Mouse (Mus musculus): ENCODE measurements around the gene Slc35e1.
A peak's percentile ranks its signal among the peaks of the same experiment; 100 is the strongest.

The Slc35e1 gene

GRCm38 (mm10) chr8:72491680-72492621 is at the start of gene Slc35e1:
Gene Slc35e1 (minus strand): TSS chr8:72492614.
- peak; percentile 11 for DNase-seq (ENCODE audit: low spot score)

- no peak for DNase-seq (ENCODE audit: low spot score)
Observed at GRCm38 (mm10) chr8:72539234-72539633, 46.8 kb upstream of the Slc35e1 start.

DNA sequence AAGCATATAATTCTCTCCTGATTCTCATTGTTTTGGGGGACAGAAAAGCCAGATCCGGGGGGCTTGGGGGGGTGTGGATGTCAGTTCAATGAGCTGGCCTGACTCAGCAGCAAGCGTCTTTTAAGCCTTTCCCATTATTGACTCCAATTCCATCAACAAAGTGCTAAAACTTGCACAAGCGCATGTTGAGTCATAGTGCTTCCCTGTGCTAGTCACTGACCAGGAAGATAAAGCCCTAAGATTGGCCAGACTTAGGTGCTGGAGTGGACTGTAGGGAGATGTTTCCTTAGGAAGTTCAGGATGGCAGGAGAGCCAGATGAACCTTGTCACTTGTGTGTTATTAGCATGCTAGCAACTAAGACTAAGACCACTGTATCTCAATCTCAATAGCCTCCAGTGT is 42.5 kb upstream of the Slc35e1 start:
- no peak for DNase-seq (ENCODE audit: low spot score)

DNA sequence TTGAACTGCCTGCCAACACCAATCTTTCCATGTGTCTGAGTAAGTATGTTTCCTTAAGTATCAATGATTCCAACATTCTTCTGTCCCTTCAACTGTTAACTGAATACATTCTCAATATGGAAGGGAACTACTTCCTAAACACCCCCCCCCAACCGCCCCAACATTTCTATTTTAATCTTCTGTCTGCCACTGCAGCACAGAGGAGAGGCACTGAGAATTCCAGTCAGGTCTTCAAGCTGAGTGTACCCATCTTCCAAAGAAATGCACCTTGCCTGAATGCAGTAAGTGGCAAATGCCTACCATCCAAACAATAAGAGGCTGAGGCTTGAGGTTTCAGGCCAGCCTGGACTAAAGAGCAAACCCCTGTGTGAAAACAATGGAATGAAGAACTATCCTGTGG is 39.7 kb upstream of the Slc35e1 start:
- DNase-seq (ENCODE audit: low spot score): no peak

DNA sequence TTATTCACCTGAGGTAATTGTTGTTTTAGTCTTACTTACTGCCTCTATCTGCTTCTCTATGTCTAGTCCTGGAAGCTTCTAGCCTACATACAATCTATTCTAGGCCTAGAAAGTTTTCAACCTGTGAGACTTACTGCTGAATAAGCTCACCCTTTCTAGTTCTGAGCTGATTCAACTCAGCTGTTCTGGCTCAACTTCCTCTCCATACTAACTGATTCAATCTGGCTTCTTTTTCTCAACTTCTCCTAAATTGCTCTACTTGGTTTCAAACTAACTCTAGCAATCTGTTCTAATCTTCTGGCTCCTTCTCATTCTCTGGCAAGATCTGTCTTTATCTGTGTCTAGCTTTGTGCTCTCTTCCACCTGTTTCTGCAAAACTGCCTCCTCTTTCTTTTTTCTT is 29.5 kb upstream of the Slc35e1 start:
- DNase-seq (ENCODE audit: low spot score): no peak

GRCm38 (mm10) chr8:72517421-72517988 is 25.1 kb upstream of the Slc35e1 start:
- no peak for DNase-seq (ENCODE audit: low spot score)

DNA sequence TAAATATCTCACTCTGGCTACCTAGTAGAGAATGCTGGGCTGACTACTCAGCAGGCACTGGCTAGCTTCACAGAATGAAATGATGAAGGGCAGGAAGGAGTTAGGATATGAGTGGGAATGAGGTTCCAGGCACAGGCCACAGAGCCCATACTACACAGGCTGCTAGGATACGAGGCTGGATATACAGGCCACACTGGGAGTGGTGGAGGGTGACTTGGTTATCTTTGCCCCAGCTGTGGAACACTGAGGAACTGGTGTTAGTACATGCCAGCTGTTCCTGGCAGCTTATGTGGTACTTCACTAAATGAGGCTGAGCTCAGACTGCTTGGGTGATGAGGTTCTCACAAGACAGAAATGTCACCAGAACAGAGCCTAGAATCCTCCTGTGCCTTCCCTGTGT is 20.7 kb upstream of the Slc35e1 start:
- no peak for DNase-seq (ENCODE audit: low spot score)

- DNase-seq (ENCODE audit: low spot score): no peak
Observed at GRCm38 (mm10) chr8:72512648-72513047, 20.2 kb upstream of the Slc35e1 start.

GRCm38 (mm10) chr8:72507505-72507904 is 15.1 kb upstream of the Slc35e1 start:
- DNase-seq (ENCODE audit: low spot score): no peak

GRCm38 (mm10) chr8:72504637-72505314 is 12.4 kb upstream of the Slc35e1 start:
- DNase-seq (ENCODE audit: low spot score): no peak

DNA sequence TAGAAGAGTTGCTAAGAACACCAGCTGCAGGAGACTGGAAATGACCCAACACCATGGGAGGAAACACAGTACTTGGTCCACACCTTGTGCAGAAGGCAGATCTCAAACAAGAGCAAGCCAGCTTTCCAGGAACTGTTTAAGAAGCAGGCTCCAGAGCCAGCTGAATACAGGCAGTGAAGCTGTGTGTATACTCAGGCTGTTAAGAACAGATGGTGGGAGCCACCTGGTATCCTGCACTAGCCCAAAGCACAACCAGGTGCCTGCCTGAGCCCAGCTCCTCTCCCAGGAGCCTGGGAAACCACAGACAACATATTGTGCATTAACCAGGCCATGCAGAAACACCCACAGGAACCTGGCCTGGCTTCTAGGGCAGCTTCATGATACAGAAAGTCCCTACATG is 11.7 kb upstream of the Slc35e1 start:
- DNase-seq (ENCODE audit: low spot score): no peak

DNA sequence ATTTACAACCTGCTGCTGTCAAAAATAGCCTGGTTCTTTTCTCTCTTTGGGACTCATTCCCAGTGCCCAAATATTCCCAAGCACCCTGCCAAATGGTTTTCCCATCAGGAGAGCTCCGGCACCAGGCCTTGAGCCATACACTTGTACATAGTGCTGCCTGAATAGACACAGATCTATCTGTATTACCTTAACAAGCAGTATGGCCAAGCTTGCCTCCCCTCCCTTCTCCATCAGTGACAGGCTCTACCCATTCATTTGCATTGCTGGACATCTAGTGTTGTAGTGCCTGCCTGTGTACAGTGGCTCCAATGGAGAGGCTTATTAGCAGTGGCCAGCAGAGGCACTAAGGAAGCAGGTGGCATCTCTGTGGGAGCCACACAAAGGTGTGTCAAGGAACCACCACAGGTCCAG is 8.1 kb upstream of the Slc35e1 start:
- no peak for DNase-seq (ENCODE audit: low spot score)

DNA sequence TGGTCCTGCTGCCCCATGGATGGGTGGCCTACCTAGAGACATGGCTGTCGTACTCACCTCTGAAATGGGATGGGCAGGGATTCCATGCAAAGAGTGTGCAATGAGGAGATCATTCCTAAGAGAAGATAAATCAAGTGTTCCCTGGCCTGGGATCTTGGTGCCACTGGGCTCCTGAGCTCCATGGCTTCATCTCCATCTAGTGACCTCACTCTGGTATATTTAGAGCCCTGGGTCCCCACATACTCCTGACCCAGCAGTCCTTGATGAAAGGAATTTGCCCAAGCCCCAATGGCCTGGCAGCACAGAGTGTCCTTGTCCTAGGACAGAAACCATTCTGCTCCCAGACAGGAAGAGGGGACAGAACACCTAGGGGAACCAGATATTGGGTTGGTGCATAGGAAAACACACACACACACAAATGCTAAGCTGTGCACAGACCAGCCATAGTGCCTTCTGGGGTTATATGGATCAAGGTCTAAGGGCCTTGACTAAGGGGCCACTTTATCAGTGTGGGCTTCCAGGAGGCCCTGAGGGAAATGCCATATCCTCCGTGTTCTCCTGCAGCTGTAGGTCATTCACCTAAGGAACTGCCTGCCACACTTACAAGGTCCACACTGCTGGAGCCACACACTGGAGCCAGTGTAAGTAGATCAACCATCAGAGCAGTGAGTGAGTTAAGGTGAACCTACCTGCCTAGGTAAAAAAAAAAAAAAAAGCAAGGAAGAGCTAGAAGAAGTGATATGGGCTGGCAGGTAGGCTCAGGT is 7.3 kb upstream of the Slc35e1 start:
- no peak for DNase-seq (ENCODE audit: low spot score)

GRCm38 (mm10) chr8:72498527-72498926 is 6.1 kb upstream of the Slc35e1 start:
- no peak for DNase-seq (ENCODE audit: low spot score)

- DNase-seq (ENCODE audit: low spot score): no peak
Observed at GRCm38 (mm10) chr8:72497911-72498310, 5.5 kb upstream of the Slc35e1 start.

DNA sequence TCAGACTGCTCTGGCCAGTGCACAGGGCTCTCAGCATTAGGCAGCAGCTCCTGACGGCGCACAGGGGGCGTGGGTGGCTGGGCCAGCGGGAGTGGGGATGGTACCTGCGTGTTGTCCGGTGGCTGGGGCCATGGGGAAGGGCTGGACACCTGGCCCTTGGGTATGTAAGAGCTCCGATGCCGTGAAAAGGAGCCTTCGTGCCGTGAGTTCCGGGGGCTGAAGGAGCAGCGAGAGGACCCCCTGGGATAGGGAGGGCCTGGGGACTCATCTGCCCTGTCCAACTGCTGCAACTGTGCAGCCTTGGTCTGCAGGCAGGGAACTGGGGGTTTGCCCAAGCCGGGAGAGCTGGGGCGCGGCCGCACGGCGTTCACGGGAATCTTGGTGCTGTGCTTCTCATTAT is 3.8 kb upstream of the Slc35e1 start:
- DNase-seq (ENCODE audit: low spot score): no peak

GRCm38 (mm10) chr8:72495411-72496111 is 3.1 kb upstream of the Slc35e1 start:
- peak; percentile 46 for DNase-seq (ENCODE audit: low spot score)

- peak; percentile 13 for DNase-seq (ENCODE audit: low spot score)
Observed at GRCm38 (mm10) chr8:72493381-72493780, 967 bp upstream of the Slc35e1 start.

DNA sequence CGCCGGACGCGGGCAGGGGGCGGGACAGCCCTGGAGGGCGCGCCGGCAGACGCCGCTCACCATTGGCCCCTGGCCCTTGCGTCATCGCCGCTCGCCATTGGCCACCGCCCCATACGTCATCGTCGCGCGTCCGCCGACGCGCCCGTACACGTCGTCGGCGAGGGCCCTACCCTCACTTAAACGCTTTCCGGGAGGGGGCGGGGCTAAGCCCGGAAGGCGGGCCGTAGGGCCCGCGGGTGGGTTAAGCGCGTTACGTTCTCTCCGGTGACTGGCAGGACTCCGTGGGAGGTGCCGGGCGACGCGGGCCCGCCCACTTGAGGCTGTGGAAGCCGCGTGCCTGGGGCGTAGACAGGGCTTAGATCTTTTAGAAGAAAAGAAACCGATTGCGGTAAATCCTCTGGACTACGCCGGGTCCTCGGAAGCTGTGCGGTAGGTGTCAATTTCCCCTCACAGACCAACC is 238 bp upstream of the Slc35e1 start:
- DNase-seq (ENCODE audit: low spot score): peak; percentile 98

GRCm38 (mm10) chr8:72491017-72491416 is 1.4 kb downstream of the Slc35e1 start:
- no peak for DNase-seq (ENCODE audit: low spot score)

DNA sequence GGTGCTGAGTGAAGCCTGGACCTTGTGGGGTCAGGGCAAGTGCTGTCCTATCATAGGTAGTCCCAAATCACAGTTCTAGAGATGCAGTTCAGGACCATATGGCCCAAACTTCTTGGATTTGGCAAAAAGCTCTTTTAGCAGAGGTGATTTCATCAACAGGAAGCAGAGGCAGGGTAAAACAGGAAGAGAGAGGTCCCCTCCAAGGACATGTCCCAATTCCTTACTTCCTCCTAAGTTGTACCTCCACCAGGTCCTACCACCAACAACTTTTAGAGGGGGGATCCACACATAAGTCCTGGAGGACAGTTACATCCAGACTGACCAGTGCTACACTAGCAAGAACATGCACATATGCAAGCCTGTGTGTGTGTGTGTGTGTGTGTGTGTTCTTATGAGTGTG is 5.4 kb downstream of the Slc35e1 start:
- DNase-seq (ENCODE audit: low spot score): no peak
